Mouse (Mus musculus) left cerebral cortex, adult 8-10 months (tissue): ENCODE measurements around the gene Fam163b. TPM values are rescaled to one million over a fixed set of nuclear protein-coding genes. Genes with fewer than 3 reads are reported as not detected.

Experiments used
- DNase-seq, 2 experiments: peaks; one replicate each; pipeline ENCODE4 v3.0.0; 2022; ENCODE audit warnings: low spot score in 2 of 2
- total RNA-seq, 4 experiments: library from RNA; stranded (reverse); gene quantifications; 2 replicates each; pipeline ENCODE4 v1.2.4; 2022

Fam163b gene
- 100 to 1,000 TPM in 1 of 4 experiments, 10 to 100 TPM in 3; 95.8 to 105 (median 98.8) TPM for total RNA-seq

DNA sequence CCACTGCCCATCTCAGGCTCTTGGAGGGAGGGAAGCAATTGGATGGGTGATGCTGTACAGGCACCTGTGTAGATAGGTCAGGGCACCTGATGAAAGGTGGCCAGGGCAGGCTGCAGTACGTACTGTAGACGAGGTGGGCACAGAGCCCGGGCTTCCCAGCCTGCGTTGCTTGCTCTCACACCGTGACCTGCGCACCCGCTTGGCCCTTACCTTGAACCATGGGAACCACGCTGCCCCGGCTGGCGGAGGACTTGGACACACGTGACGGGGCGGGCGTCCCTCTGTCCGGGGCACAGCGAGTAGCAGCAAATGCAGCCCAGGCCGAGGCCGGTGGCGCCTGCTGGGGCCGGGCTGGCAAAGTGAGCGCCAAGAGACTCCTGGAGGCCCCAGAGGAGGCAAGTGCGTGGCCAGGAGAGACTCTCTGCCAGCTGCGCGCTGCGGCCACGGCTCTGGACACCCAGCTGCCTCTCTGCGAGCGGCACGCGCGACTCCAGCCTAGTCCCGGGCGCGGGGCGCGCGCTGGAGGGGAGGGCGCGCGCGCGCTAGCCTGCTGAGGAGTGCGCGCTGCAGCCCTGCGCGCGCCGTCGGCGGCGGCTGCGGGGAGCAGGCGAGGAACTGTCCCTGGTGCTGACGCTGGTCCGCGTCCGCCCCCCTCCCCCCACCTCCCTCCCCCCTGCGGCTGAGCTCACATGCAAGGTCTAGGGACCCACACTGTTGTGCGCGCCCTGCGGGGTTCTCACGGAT is at the start of gene Fam163b:
TSS of gene Fam163b (minus strand) at position 542 of the 744 bp plus-strand sequence.
- DNase-seq = no peak

DNA sequence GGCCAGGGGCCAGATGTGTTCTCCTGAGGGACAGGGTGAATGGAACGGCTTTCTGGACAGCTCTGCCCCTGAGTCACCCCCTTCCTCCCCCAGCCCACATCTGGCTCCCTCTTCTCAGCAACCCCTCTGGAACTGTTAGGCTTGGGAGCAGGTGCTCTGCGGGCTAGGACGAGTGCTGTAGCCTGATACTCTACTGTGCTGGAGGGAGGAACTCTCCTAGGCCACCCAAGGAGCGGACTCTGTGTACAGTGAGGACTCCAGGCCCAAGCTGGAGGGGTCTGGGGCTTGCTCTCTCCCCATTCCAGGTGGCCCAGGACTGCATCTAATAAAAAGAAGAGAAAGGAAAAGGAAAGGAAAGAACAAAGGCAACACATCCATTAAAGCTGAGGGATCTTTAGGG is 47.7 kb upstream of the Fam163b start:
- no peak for DNase-seq

DNA sequence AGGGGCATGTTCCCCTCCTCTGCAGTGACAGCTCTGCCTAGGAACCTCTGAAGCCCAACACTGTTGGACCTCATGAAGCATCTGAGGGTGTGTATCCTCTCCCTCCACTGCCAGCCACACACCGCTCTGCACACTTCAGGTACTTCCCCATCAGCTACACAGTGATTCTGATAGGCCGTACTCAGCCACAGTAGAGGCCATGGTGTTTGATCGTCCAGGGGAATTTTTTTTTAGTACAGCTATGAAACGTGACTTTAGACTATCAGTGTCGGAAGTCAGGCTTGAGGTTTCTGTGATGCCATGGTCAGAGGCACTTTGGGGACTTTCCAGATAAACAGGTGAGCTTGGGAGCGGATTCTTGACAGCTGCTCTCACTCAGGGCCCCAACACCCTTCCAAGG is 45.2 kb upstream of the Fam163b start:
- no peak for DNase-seq

DNA sequence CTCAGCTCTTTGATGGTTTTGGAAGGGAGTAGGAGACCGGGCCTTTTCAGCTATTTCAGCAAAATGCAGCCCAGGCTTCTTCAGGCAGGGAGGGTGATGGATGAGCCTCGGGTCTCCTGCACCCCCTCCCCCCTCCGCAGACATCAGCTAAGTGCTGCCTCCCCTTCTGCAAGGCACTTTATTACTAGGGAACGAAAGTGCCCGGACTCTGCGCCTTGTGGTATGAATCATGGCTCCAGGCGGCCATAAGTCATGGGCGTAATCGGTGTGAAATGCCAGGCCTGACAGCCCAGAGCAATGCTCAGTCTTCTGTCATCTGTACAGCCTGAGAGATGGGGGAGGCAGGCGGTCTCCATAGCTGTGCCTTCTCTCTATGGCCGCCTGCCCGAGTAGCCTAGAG is 41.4 kb upstream of the Fam163b start:
- DNase-seq = no peak

DNA sequence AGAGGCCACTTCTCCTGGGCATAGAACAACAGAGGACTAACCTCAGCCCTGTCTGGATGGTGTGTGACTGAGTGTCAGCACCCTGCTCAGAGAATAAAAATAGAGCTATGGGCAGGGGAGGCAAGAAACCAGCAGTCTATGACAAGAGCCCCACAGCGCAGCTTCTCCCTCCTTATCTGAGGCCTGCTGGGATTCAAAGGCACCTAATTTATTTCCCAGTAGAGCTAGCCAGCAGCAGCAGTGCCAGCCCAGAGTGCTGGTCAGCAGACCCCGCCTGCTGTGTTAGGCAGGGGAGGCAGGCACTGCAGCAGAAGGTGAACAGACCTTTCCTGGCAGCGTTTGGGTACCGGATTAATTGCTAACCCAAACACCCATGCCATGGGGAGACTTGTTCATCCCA is 39.6 kb upstream of the Fam163b start:
- DNase-seq = no peak

DNA sequence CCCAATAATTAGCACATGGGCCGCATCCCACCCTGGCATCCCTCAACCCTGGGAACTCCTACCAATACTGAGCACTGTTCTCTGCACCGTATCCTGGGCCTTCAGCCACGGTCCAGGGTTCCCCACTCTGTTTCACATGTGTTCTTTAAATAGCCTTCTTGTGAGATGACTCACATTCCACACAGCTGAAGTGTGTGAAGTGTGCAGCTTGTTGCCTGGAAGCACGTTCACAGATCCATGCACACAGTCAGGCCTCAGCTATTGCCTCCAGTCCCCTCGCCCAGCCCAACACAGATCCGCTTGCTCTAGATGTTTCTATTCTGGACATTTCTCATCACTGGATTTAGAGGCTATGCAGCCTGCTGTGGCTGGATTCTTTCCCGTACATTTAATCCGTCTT is 36.8 kb upstream of the Fam163b start:
- peak in 1 of 2 experiments; percentile 58 for DNase-seq

DNA sequence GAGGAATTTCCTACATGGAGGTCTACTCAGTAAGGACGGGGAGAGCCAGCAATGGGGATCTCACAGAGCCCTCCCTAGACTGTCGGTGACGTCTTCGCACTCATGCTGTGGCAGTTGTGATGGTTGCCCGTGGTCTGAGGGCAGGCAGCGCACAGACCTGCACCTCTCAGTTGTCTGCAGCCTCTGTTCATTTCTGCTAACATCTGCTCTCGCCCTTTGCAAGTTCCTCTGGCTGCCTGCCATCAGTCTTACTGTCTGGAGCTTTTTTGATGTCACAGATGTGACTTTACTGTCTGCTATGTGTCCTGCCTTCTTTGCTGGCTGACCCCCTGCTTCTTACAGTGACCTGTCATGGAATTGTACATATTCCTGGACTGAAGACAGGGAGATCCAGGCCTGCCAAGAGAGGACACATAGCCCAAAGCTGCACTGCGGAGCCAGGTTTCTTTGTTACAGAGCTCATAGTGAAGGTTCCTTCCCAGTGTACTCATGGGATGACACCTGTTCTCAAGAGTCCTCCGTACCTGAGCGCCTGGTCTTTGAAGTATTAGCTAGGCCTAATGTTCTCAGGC is 33.5 kb upstream of the Fam163b start:
- no peak for DNase-seq

DNA sequence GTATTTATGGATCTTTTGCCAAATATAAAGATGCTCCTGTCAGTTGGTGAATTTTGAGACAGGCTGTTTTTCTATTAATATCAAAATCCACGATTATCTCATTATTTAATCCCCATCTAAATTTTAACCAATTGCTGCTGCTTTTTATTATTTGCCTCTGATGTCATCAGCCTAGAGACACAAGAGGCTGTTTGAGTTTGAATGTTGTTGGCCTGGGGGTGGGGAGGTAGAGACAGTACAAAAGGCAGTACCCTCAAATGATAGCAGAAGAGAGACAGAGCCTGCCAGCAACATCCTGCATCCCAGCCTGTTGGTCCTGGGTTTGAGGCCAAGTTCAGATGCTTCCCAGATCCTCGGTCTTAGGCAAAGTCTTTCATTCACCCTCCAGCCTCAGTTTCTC is 32.0 kb upstream of the Fam163b start:
- DNase-seq = no peak

DNA sequence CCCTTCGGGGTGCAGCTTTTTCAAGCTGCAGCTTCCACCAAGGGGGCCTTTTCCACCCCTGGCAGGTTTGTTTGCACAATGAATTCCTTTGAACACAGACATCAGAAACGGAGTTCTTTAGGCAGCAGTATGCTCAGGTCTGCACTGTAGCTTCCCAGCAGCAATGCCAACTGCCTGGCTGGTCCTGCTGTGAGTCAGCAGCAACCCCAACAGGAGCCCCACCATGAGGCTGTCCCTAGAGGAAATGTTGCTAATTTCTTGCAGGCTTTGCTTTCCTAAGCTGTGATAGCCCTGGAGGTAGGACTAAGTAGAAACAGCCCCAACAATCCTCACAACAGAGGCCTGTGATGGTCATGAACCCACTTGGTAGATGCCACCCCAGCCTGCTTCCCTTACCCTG is 24.7 kb upstream of the Fam163b start:
- DNase-seq = no peak

DNA sequence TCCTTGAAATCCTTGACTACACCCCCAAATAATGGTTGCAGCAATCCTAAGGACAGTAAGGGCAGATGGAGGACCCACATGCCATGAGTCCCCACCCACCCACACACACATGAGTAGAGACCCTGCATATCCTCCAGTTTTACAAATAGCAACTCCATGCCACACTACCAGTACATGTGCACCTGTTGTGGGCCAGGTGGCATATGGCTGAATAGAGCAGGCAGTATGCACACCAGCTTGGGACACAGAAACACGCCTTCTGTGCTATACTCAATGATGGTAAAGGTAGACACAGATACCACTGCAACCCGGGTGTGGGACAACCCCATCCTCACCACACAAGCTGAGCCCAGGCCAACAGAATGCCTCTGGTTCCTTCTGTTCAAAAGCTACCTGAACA is 23.8 kb upstream of the Fam163b start:
- DNase-seq = peak in 1 of 2 experiments; percentile 69

DNA sequence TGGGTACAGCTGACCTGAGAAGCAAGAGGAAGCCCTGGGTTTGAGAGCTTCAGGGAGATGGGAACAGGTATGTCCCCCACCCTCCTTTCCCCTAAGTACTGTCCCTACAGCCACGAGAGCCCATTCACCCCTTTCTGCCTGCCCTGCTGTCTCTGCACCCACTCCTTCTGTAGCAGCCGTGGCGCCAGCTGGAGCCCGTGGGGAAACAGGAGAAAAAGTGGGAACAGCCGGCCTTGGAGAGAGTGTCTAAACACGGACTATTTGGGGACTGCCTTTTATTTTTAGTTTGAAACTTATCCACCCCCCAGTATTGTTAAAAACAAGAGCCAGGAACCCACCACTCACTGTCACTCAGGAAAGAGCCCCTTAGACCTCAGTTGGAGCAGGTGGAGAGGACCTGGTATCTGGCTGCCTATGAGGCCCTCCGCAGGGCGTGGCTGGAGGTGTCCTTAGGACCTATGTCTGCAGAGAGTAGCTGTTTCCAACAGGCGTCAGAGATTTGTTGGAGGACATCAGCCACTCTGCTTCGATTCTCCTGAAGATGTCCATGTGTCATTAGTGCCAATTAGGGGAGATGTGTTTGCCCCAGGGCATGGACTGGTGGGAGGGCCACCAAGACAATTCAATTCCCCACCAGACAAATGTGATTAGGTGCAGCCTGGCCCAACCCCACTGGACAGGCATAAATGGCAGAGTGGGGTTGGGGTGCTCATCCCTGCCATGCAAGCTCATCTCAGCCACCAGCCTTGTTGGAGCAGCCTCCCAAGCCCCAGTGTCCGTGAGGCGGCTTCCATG is 22.7 kb upstream of the Fam163b start, which contains the start of gene Dbh:
TSS of gene Dbh (plus strand) at position 438 of the 795 bp plus-strand sequence.
- peak; percentile 40 to 73 for DNase-seq

DNA sequence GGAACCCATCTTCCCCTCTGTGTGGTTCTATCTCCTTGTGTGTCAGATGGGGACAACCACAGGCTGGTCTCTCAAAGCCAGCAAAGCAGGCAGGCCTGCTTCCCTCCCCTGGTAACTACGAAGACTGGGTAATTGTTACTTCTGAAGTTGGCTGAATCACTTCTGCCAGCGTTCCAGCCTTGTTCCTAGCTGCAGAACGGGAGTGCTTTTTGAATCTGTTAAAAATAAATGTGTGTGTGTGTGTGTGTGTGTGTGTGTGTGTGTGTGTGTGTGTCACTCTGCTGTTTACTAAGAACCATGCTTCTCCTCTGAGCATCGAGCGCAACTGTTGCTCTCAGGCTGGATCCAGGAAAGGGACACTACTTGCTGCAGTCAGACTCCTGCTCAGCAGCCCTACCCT is 21.6 kb upstream of the Fam163b start:
- DNase-seq = peak in 1 of 2 experiments; percentile 54

DNA sequence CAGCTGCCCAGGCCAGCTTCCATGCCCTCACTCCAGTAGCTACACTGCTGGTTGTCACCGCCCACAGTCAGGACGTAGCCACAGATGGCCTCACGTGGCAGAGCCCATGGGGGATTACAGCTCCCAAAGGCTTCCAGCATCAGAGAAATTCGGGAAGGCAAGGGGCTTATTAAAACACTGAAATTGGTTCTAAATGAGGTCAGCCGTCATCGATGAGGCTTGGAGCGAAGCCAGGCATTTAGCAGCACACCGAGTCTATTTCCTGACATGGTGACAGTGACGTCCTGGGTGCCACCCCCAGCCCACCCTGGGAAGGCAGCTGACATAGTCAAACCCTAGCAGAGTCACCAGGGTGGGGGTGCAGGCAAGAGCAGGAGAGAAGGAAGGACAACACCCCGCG is 20.4 kb upstream of the Fam163b start:
- no peak for DNase-seq

DNA sequence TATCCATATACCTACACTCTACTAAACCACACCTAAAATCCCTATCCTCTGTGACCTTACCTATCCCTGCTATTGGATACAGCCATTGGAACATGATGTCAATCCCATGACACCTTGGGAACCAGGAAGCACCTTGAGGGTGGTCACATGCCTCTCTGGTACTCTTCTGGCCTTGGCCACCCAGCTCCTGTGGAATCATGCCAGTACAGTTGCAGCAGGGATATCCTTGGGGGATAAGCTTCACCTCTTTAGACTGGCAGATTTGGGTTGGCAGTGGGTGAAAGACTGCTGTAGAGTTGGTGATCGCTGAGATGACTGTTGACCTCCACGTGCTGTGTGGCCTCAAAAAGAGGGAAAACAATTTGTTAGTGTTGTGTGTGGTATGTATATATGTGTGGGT is 19.2 kb upstream of the Fam163b start:
- no peak for DNase-seq

DNA sequence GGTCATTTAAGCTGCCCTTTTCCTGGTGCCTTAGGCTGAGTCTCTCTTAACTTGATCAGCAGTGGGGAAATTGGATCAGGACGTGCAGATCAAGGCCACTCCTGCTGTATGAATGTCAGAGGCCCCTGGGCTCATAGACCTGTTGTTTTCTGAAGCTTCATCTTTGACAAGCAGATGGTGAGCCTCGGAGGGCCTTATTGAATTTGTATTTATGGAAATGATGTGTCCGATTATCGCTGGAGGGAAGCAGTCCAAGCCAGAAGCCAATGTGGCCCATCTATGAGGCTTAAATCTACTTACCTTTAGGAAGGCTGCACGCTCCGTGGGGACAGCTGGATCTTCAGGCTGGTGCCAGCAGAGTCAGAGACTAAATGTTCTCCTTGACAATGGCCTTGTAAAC is 14.3 kb upstream of the Fam163b start:
- no peak for DNase-seq

DNA sequence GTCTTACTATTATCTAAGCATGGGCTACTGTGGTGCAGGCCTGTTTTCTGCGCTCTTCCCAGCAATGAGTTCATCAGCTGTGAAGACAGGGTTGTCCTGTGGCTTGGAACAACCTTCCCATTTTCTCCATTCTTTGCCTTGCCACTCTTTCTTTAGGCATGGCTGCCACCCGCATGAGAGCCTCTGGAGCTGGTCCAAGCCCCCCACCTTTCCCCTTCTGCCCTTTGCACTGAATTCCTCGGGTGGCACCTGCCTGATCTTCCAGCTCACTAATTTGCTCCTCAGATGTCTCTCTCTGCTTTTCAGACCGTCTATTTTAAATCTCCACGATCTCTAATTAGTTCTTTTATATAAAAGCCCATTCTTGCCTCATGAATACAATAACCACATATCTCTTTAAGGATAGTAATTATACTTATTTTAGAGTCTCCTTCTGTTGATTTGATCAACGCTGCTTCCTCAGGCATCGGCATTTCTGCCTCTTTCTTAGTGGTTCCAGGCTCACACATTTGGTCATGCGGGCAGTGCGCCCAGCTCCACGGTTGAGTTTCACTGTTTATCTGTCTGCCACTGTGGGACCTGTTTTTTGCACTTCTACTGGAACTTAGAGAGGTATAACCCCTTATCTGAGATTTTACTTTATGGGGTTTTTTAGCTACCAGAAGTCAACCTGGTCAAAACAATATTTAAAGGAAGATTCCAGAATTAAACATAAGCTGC is 12.3 kb upstream of the Fam163b start:
- DNase-seq = no peak

DNA sequence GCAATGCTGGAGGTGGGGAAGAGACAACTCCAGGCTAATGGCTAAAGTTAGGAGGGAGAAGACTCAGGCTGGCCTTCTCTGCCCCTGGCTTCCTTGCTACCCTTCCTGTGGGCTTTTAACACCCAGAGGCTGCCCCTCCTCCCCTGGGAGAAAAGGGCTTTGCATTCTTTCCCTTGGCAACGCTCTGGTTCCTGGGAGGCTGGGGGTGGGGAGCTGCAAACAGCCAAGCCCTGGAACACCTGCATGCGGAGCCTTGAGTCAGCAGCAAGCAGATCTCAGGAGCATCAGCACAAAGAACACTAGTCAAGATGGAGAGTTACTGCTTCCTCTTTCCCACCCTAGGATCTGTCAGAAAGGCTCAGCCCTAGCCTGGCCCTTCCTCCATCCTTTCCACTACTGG is 7.2 kb upstream of the Fam163b start:
- no peak for DNase-seq

DNA sequence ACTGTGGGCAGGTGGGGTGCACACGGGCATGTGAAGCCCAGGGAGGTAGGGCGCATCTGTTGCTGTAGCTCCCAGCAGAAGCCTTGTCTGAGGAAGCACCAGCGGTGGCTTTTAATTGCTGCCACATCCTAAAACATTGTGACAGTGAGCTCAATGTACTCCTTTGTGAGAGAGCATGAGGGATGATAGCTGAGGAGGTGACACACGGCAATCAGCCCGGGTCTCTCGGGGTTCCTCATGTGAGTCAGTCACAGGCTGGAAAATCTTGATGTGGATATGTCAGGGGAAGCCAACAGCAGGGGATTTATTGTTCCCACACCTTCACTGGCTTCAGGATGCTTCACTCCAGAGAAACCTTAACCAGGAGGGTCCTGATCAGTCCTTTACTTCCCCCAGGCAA is 4.5 kb upstream of the Fam163b start:
- no peak for DNase-seq

DNA sequence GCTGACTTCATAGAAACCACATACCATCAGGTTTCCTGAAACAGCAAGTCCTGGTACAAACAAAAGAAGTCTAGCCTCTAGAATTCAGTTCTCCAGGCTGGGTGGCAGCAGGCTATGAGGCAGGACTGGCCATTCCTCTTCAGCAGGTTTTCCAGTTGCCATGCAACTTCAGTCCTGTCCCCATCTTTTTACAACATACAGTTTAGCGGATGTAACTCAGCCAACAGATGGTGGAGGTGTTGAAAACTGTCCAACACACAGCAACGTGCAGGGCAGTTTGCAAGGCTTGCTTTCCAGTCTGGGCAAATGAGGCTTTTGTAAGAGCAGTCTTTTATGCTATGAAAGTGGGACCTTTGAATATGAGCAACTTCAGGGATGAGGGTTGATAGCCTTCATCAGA is 2.7 kb upstream of the Fam163b start:
- no peak for DNase-seq

DNA sequence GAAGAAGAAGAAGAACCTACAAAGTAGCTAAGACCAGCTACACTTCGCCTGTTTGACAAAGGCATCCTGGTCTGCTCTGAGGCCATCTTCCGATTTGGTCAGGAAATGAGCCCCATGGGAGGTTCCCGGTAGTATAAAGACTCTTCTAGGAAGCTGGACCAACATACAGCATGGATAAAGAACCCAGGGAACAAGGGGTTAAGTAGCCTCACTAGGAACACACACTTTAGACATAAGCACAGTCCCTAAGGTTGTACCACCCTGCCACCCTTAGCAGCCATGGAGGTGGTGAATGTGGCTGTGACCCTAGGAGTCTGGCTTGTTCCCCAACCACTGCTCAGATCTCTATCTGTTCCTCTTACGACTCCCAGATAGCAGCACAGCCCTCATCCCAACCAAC is 3.9 kb downstream of the Fam163b start:
- no peak for DNase-seq

DNA sequence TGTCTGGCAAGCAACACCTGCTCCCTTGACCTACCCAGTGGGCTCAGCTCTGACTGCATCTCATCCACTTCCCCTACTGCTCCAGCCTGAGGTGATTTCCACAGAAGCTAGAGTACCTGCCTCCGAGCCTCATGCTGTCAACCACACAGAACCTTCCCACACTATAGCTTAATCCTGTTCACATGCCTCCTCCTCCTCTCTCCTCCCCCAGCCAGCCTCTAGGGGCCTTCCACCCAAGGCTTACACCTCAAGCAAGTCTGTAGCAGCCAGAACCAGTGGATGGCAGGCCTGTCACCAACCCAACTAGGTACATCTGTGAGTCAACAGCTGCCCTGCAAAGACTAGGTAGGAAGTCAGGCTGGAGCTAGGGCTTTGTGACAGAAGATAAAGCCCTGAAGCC is 5.5 kb downstream of the Fam163b start:
- peak in 1 of 2 experiments; percentile 61 for DNase-seq

DNA sequence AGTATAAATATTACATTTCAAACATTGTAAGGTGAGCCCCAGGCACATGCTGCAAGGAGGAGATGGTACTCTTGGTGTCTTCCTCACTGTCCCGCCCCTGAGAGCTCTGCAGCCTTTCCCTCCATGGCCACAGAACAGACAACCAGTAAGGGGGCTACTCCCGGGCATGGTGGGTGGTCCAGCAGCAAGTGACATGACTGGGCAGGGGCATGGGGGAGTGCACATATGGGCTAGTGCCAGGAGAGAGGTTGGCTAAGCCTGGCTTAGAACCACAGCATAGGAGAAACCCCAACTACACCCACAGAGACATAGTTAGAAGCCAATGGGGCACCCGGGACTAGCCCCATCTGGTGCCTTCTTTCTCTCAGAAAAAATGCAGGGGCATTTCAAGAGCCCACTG is 6.0 kb downstream of the Fam163b start:
- no peak for DNase-seq
